9 mouse cellular contexts compared by ENCODE assay signal in genomic region chr10:80282481-80283441, GRCm38 (mm10). TPM values are rescaled to one million over a fixed set of nuclear protein-coding genes. Genes with fewer than 3 reads are reported as not detected.
DNase-seq lines count a peak whose midpoint lies in the region; TF ChIP-seq lines count a peak whose summit lies in the region.
"Had no signal": no experiment of that assay in that cellular context is flagged by ENCODE, and none has a peak within 500 bp of the region (broad histone marks: within the 10 kb centered on the region; RNA-seq: fewer than 3 reads in every experiment).

No protein-coding gene starts in this region.

- peaks cover 12% of the 10 kb centered on the region for H3K36me3 ChIP-seq in kidney, adult 2 months (ENCODE audit: control insufficient read depth, insufficient read depth, low read length)

- 56% methylated on average over 20 of the region's 20 CpGs for WGBS in kidney, adult 2 months
- 86% methylated on average over 20 of the region's 20 CpGs for WGBS in bone marrow, adult 2 months

- no peak for TF ChIP-seq POLR2A in kidney, adult 2 months (IDR thresholded peaks at IDR 0.05; ENCODE audit: low read depth, low read length)
- no peak for TF ChIP-seq POLR2A in bone marrow, adult 2 months (IDR thresholded peaks at IDR 0.05; ENCODE audit: borderline replicate concordance, control insufficient read depth, low read depth, low read length)

- intact Hi-C loops in left cerebral cortex, postnatal 10 days (cut with DNase I) = no loop called here

- peaks cover 22% of the 10 kb centered on the region for H3K4me1 ChIP-seq in kidney, adult 2 months (ENCODE audit: control insufficient read depth, insufficient read depth, low read length)
- H3K4me1 ChIP-seq in bone marrow, adult 2 months (ENCODE audit: control insufficient read depth, insufficient read depth, low read length) = no peaks in the 10 kb centered on the region; the same call in 1 of the 2 replicates

- peak overlapping the region; percentile 98 for H3K27ac ChIP-seq in kidney, adult 2 months (ENCODE audit: insufficient read depth, low read depth, low read length)
- peak overlapping the region; percentile 1; the same call in 1 of the 2 replicates for H3K27ac ChIP-seq in bone marrow, adult 2 months (ENCODE audit: control insufficient read depth, insufficient read depth, low read depth, low read length, poor library complexity)

- DNase-seq in cerebellum, postnatal 14 days = peak; percentile 16 to 46
- DNase-seq in cerebellum, adult 11-12 months = no peak
- peak; percentile 40 for DNase-seq in kidney, adult 2 months
- no peak for DNase-seq in kidney, postnatal 10 days
- peak; percentile 56 for DNase-seq in lung, postnatal 10 days
- no peak for DNase-seq in left cerebral cortex, postnatal 10 days (ENCODE audit: extremely low spot score in 1 of 2, low spot score in 2 of 2)
- no peak for DNase-seq in spleen, adult 18-20 months
- DNase-seq: gastrocnemius, postnatal 36 days had no signal

- H3K27me3 ChIP-seq in kidney, adult 2 months (replicated peaks; ENCODE audit: control insufficient read depth, insufficient read depth, low read length) = no peaks in the 10 kb centered on the region

- no peak for TF ChIP-seq CTCF in kidney, adult 2 months (conservative IDR thresholded peaks at IDR 0.05; ENCODE audit: insufficient read depth, insufficient read length, low read depth, low read length)
- TF ChIP-seq CTCF in bone marrow, adult 2 months (IDR thresholded peaks at IDR 0.05; ENCODE audit: control insufficient read depth, insufficient read depth, low read length) = no peak

- no peak overlapping the region for H3K4me3 ChIP-seq in kidney, adult 2 months (ENCODE audit: insufficient read depth, low read depth, low read length)
- H3K4me3 ChIP-seq in bone marrow, adult 2 months (replicated peaks; ENCODE audit: control insufficient read depth, low read depth, low read length) = no peak overlapping the region

RNA-seq across cellular contexts. Expression of gene Rps15, which starts 9.5 kb away (rescaled TPM):
- 1,371 and 1,777 TPM in 2 replicates for polyA plus RNA-seq in kidney, adult 2 months (2012; rRNA removed)
- 1,765 and 2,445 TPM in 2 replicates for polyA plus RNA-seq in bone marrow, adult 2 months (2011; ENCODE audit: insufficient read depth, insufficient read length, low replicate concordance, missing spikeins)
- 100 to 1,000 TPM; 784 to 803 TPM for total RNA-seq in left cerebral cortex, postnatal 10 days (2021)

RNA-seq across cellular contexts. Expression of gene Apc2, which starts 13.0 kb away (rescaled TPM):
- 0.74 and 0.95 TPM in 2 replicates for polyA plus RNA-seq in kidney, adult 2 months (2012; rRNA removed)
- polyA plus RNA-seq in bone marrow, adult 2 months (2011; ENCODE audit: insufficient read depth, insufficient read length, low replicate concordance, missing spikeins) = 0.17 TPM in 1 of 2 replicates, not detected in the other
- 100 to 1,000 TPM; 175 to 194 TPM for total RNA-seq in left cerebral cortex, postnatal 10 days (2021)

RNA-seq across cellular contexts. Expression of gene Dazap1, which starts 21.5 kb away (rescaled TPM):
- polyA plus RNA-seq in kidney, adult 2 months (2012; rRNA removed) = 45.6 and 49.1 TPM in 2 replicates
- polyA plus RNA-seq in bone marrow, adult 2 months (2011; ENCODE audit: insufficient read depth, insufficient read length, low replicate concordance, missing spikeins) = 75.7 and 150 TPM in 2 replicates
- 10 to 100 TPM; 95.2 to 98.6 TPM for total RNA-seq in left cerebral cortex, postnatal 10 days (2021)

RNA-seq across cellular contexts. Expression of gene Gamt, which starts 21.9 kb away (rescaled TPM):
- polyA plus RNA-seq in kidney, adult 2 months (2012; rRNA removed) = 66.7 and 68.4 TPM in 2 replicates
- 1.7 and 5.8 TPM in 2 replicates for polyA plus RNA-seq in bone marrow, adult 2 months (2011; ENCODE audit: insufficient read depth, insufficient read length, low replicate concordance, missing spikeins)
- total RNA-seq in left cerebral cortex, postnatal 10 days (2021) = 10 to 100 TPM; 25.9 to 26.0 TPM

RNA-seq across cellular contexts. Expression of gene Ndufs7, which starts 33.8 kb away (rescaled TPM):
- 1,001 and 1,041 TPM in 2 replicates for polyA plus RNA-seq in kidney, adult 2 months (2012; rRNA removed)
- polyA plus RNA-seq in bone marrow, adult 2 months (2011; ENCODE audit: insufficient read depth, insufficient read length, low replicate concordance, missing spikeins) = 72.4 and 80.0 TPM in 2 replicates
- total RNA-seq in left cerebral cortex, postnatal 10 days (2021) = 100 to 1,000 TPM; 142 to 161 TPM

Comparison
In these comparisons a context has a peak if more than half of its experiments do, and no peak if none do; other contexts are left out.
1. DNase-seq: peak in cerebellum, postnatal 14 days (2 of 2), kidney, adult 2 months (single experiment) and lung, postnatal 10 days (single experiment); none in cerebellum, adult 11-12 months (single experiment), kidney, postnatal 10 days (single experiment), left cerebral cortex, postnatal 10 days (0 of 2) and spleen, adult 18-20 months (0 of 2).